Mouse (Mus musculus) lung, postnatal 0 days (tissue): ENCODE measurements around the gene Duox1.

Experiments used
- CTCF ChIP-seq: IDR thresholded peaks from 2 replicates; pipeline ENCODE4 v1.5.1; 2016; ENCODE audit warnings: antibody characterized with exemption, mild to moderate bottlenecking
- EP300 ChIP-seq: IDR thresholded peaks from 2 replicates; pipeline ENCODE4 v1.6.1; 2016; ENCODE audit warnings: antibody characterized with exemption, mild to moderate bottlenecking, control low read depth

DNA sequence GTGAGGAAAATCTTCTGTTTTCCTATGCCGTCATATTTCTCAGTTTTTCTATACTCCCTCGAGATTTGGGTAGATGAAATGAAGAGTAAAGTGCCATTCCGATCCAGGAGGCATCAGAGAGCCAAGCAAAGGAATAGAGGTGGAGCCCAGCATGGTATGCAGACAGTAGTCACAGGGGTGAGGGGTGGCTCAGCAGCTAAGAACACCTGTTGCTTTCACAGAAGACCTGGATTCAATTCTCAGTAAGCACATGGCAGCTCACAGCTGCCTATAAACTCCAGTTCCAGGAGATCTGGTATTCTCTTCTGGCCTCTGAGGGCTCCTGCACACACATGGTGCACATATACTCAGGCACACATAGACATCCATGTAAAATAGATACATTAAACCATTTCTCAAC lies 56.6 kb downstream of the Duox1 start:
- TF ChIP-seq CTCF, result no peak
- no peak for TF ChIP-seq EP300
